Mouse (Mus musculus): Measurements from ENCODE around the gene Borcs5.
A peak's percentile ranks its signal among the peaks of the same experiment; 100 is the strongest.

The Borcs5 gene

GRCm38 (mm10) chr6:134719156-134719555 lies 79.8 kb downstream of the Borcs5 start:
- DNase-seq, result no peak

- no peak for DNase-seq
Observed at GRCm38 (mm10) chr6:134720150-134720549, 80.8 kb downstream of the Borcs5 start.

DNA sequence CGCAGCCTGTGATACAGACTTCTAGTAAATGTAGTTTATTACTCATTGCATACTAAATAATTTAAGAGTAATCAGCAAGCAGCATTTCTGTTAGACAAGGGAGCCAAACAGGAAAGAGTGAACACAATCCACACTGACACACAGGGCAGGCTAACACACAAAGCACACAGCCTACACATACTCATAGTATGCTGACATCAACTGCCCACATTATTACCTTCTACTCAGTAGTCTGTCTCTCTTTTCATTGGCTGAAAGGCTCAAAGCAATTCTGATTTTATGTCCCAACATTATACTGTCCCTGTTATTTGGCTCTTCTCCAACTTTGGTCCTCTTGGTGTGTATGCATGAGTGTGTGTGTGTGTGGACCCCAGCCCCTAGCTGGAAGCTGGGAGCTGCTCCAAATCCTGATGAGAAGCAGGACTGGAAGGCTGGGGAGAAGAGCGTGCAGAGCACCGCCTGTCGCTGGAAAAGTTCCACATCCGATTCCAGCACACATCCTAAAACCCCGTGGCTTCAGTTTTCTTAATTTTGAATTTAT lies 82.5 kb downstream of the Borcs5 start:
- no peak for DNase-seq

DNA sequence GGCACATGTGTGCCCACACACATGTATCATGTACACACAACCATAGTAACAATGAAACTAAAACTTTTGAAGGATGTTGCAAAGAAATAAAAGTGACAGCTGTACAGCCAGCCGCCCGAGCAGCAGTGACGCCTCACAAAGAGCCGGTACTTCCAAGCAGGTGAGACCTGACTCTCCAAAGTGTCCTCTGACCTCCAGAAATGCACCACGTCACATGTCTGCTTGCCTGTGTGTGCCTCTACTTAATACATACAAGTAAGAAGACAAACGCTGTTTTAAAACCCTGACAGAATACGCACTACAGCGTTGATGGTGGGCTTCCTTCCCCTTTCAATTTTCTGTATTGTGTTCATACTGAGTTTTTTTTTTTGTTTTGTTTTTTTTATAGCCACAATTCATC lies 83.6 kb downstream of the Borcs5 start:
- no peak for DNase-seq

DNA sequence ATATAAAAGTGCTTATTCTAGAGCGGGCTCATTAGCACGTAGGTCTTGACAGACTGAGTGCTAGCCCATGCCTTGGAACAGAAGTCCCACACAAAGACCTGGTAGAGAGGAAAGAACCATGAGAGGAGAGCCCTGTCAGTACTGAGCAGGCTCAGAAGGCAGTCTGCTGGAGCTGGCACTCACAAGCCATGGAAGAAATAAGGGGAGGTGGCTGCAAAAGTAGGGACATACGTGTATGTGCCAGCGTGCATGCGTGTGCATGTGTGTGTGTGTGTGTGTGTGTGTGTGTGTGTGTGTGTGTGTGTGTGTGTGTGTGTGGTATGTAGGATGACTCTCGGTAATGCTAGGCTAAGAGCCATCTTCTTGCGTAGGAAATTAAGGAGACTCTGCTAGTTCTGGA lies 84.0 kb downstream of the Borcs5 start:
- DNase-seq, result no peak

- DNase-seq, result no peak
Observed at GRCm38 (mm10) chr6:134723833-134724553, 84.7 kb downstream of the Borcs5 start.

DNA sequence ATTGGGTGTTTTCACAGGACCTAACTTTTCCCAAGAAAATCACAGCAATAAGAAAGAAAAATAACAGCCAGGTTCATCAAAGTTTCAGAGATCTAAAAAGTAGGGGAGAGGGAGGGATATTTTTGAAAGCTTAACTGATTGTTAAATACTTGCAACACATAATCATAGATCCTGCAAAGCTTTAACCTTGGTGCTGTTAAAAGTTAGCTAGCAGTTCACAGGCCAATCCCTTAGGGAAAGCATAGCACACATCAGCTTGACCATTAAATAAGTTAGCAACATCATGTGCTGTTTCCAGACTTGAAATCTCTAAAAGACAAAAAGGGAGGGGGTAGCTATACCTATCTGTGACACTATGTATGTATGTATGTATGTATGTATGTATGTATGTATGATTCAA lies 86.1 kb downstream of the Borcs5 start:
- no peak for DNase-seq

DNA sequence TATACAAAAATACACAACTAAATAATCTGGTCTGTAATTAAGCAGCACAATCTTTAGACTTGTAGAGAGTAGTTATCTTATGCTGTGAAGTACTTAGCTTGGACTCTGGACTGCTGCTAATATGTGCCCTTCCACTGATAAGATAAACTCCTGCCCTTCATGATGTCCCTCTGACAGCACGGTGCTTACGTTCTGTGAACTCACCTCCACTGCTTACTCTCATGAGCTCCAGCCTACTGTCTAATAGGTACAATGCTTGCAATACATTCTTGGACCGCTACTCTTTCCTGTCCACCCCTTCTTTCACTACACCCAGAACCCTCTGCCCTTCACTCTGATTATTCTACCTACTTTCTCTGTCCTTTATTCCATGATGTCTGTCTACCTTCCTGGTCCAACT lies 91.7 kb downstream of the Borcs5 start:
- no peak for DNase-seq

DNA sequence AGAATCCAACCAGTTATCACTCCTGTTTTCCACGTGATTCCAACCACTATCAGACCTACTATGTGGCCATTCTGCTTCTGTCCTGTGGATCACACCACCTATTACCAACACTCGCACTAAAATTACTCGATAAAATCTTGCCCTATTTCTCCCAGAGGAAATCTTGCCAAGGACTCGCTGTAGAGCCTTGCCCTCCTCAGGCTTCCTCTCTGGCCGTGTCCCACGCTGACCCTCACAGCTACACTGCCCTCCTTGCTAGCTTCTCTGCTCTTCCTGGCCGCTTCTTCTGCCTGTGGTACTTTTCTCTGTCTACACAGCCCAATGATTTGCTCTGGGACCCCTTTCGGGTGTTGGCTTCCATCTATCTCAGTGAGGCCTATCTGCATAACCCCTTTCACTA lies 93.5 kb downstream of the Borcs5 start:
- no peak for DNase-seq

DNA sequence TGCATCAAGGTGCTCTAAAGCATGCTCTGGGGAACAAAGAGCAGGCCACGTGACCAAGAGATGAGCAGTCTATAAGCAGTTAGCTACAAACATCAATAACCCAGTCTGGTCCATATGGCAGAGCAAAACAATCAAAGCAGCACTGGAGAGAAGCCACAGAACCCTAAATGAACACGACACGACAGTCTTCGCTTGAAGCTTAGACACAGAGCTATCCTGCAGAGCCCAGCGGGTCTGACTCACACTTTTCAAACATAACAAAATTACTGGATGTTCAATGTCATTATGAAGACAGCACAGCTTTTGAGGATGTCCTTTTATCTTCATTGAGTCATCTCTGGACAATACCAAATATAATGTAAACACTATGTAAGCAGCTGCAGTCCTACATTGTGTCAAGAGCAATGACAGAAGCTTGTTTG lies 94.5 kb downstream of the Borcs5 start:
- no peak for DNase-seq

- DNase-seq, result no peak
Observed at GRCm38 (mm10) chr6:134736853-134737252, 97.5 kb downstream of the Borcs5 start.

GRCm38 (mm10) chr6:134743568-134743967 lies 104.3 kb downstream of the Borcs5 start:
- DNase-seq, result no peak

- no peak for DNase-seq
Observed at GRCm38 (mm10) chr6:134745876-134746275, 106.6 kb downstream of the Borcs5 start.

DNA sequence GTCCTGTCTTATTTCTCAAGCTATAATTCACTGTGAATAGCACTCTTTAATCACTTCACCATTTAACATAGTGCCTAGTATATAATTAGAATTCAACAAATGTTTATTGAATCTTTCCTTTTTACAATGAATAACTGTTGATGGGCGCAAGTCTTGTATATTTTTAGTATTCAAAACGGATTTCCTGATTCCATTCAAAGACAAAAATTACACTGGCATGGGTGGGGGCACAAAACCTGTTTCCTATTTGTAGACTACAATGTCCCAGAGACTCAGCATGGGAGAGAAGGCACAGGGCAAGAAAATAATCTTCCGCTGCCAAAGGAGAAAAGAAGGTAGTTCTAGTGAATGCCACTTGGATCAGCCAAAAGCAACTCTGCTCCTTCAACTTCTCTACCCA lies 108.8 kb downstream of the Borcs5 start:
- no peak for DNase-seq

- DNase-seq, result no peak
Observed at GRCm38 (mm10) chr6:134751087-134751486, 111.8 kb downstream of the Borcs5 start.

- no peak for DNase-seq
Observed at GRCm38 (mm10) chr6:134751883-134752647, 112.8 kb downstream of the Borcs5 start.

- DNase-seq, result peak; percentile 40
Observed at GRCm38 (mm10) chr6:134753412-134753811, 114.1 kb downstream of the Borcs5 start.

GRCm38 (mm10) chr6:134753858-134754257 lies 114.5 kb downstream of the Borcs5 start:
- DNase-seq, result no peak

GRCm38 (mm10) chr6:134756058-134756457 lies 116.7 kb downstream of the Borcs5 start:
- DNase-seq, result no peak

Data from liver (tissue).